Mouse (Mus musculus): Measurements from ENCODE around the gene Cyp2j8. TPM values are rescaled to one million over a fixed set of nuclear protein-coding genes. Genes with fewer than 3 reads are reported as not detected.
A peak's percentile ranks its signal among the peaks of the same experiment; 100 is the strongest.
"Not testable (repeated sequence)": the region's sequence is repeated elsewhere in the genome, so short reads cannot be mapped to it uniquely, and the experiment has no call there.

Cyp2j8 gene
- polyA plus RNA-seq (2015; fragmentation: Nextera tagmentation; extraction: Ambion mirVana) = not detected in 2 replicates

GRCm38 (mm10) chr4:96507286-96507685 is at the start of gene Cyp2j8:
Gene Cyp2j8, minus strand, starts transcription at chr4:96507386.
- H3K9me3 ChIP-seq (ENCODE audit: control insufficient read depth, low read length) = no peaks in the 10 kb centered on the region
- no peak within 1 kb of the TSS for H3K4me3 ChIP-seq (ENCODE audit: low read length)
- no peak within 1 kb of the TSS for H3K27ac ChIP-seq (ENCODE audit: low read length)
- no peak within 1 kb of the TSS for H3K9ac ChIP-seq (ENCODE audit: low read length)
- 63% methylated on average over 1 of the region's 1 CpGs for WGBS
- H3K36me3 ChIP-seq (ENCODE audit: control insufficient read depth, insufficient read depth, low read length) = no peaks in the 10 kb centered on the region
- no peaks in the 10 kb centered on the region for H3K4me1 ChIP-seq (replicated peaks; ENCODE audit: control insufficient read depth, insufficient read depth, low read length)
- no peak for ATAC-seq (ENCODE audit: low read depth)
- no peak within 1 kb of the TSS for H3K4me2 ChIP-seq (ENCODE audit: low read depth, low read length)
- H3K27me3 ChIP-seq (ENCODE audit: control insufficient read depth, insufficient read depth, low read depth, low read length) = no peaks in the 10 kb centered on the region

GRCm38 (mm10) chr4:96553133-96553819 is 46.1 kb upstream of the Cyp2j8 start, which contains the start of gene Cyp2j6:
Gene Cyp2j6, minus strand, starts transcription at chr4:96553661.
- no peaks in the 10 kb centered on the region for H3K9me3 ChIP-seq (ENCODE audit: control insufficient read depth, low read length)
- peak within 1 kb of the TSS; percentile 39 for H3K27ac ChIP-seq (ENCODE audit: low read length)
- ATAC-seq (ENCODE audit: low read depth) = peak; percentile 99
- under 1% methylated on average over 16 of the region's 16 CpGs for WGBS
- H3K27me3 ChIP-seq (ENCODE audit: control insufficient read depth, insufficient read depth, low read depth, low read length) = no peaks in the 10 kb centered on the region
- H3K4me3 ChIP-seq (ENCODE audit: low read length) = peak within 1 kb of the TSS; percentile 67
- 0 out of 2 replicates have a peak, but pooled peaks cover 2% of the 10 kb centered on the region for H3K4me1 ChIP-seq (replicated peaks; ENCODE audit: control insufficient read depth, insufficient read depth, low read length)
- H3K9ac ChIP-seq (ENCODE audit: low read length) = peak within 1 kb of the TSS; percentile 73
- H3K36me3 ChIP-seq (ENCODE audit: control insufficient read depth, insufficient read depth, low read length) = no peaks in the 10 kb centered on the region
- peak within 1 kb of the TSS; percentile 73 for H3K4me2 ChIP-seq (ENCODE audit: low read depth, low read length)

- no peaks in the 10 kb centered on the region for H3K36me3 ChIP-seq (ENCODE audit: control insufficient read depth, insufficient read depth, low read length)
- no peak overlapping the region for H3K9ac ChIP-seq (ENCODE audit: low read length)
- H3K4me2 ChIP-seq (ENCODE audit: low read depth, low read length) = no peak overlapping the region
- H3K4me3 ChIP-seq (ENCODE audit: low read length) = no peak overlapping the region
- no peaks in the 10 kb centered on the region for H3K27me3 ChIP-seq (ENCODE audit: control insufficient read depth, insufficient read depth, low read depth, low read length)
- 0 out of 2 replicates have a peak, but pooled peaks cover 2% of the 10 kb centered on the region for H3K4me1 ChIP-seq (replicated peaks; ENCODE audit: control insufficient read depth, insufficient read depth, low read length)
- ATAC-seq (ENCODE audit: low read depth) = no peak
- no peaks in the 10 kb centered on the region for H3K9me3 ChIP-seq (ENCODE audit: control insufficient read depth, low read length)
- 81% methylated on average over 3 of the region's 3 CpGs for WGBS
- no peak overlapping the region for H3K27ac ChIP-seq (ENCODE audit: low read length)
These were observed 44.4 kb upstream of the Cyp2j8 start for GRCm38 (mm10) chr4:96551619-96552018.

DNA sequence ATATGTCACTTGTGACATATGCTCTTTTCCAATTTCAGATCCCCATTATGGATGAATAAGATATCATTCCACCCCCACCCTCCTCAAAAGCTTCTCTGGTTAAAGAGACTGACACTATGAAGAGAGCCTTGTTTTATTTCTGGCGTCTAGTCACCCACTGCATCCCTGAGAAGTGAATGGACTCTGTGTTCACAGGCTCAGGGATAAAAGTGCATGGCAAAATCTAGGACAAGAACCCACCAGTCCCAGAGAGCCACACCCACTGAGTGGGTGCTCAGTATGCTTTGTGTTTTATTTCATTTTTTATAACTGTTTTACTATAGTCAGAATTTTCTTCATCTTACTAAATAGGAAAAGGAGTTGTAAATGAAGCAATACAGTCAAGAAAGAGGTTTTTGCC is 38.8 kb upstream of the Cyp2j8 start:
- ATAC-seq (ENCODE audit: low read depth) = no peak
- Histone ChIP-seq H3K4me1 (replicated peaks; ENCODE audit: control insufficient read depth, insufficient read depth, low read length) (no peaks in the 10 kb centered on the region), H3K36me3 (ENCODE audit: control insufficient read depth, insufficient read depth, low read length) (no peaks in the 10 kb centered on the region), H3K27me3 (ENCODE audit: control insufficient read depth, insufficient read depth, low read depth, low read length) (no peaks in the 10 kb centered on the region), H3K9me3 (ENCODE audit: control insufficient read depth, low read length) (no peaks in the 10 kb centered on the region), H3K27ac (ENCODE audit: low read length) (no peak overlapping the region), H3K9ac (ENCODE audit: low read length) (no peak overlapping the region), H3K4me3 (ENCODE audit: low read length) (no peak overlapping the region), H3K4me2 (ENCODE audit: low read depth, low read length) (no peak overlapping the region)
- 69% methylated on average over 1 of the region's 1 CpGs for WGBS

- 13% methylated on average over 1 of the region's 1 CpGs for WGBS
- H3K4me1 ChIP-seq (replicated peaks; ENCODE audit: control insufficient read depth, insufficient read depth, low read length) = no peaks in the 10 kb centered on the region
These were observed 18.6 kb upstream of the Cyp2j8 start for GRCm38 (mm10) chr4:96525772-96526171.

GRCm38 (mm10) chr4:96522256-96522655 is 15.1 kb upstream of the Cyp2j8 start:
- Histone ChIP-seq H3K4me2 (ENCODE audit: low read depth, low read length) (no peak overlapping the region), H3K4me3 (ENCODE audit: low read length) (no peak overlapping the region), H3K36me3 (ENCODE audit: control insufficient read depth, insufficient read depth, low read length) (no peaks in the 10 kb centered on the region), H3K9ac (ENCODE audit: low read length) (no peak overlapping the region), H3K27ac (ENCODE audit: low read length) (no peak overlapping the region), H3K27me3 (ENCODE audit: control insufficient read depth, insufficient read depth, low read depth, low read length) (no peaks in the 10 kb centered on the region), H3K9me3 (ENCODE audit: control insufficient read depth, low read length) (no peaks in the 10 kb centered on the region), H3K4me1 (replicated peaks; ENCODE audit: control insufficient read depth, insufficient read depth, low read length) (no peaks in the 10 kb centered on the region)
- no peak for ATAC-seq (ENCODE audit: low read depth)
- whole genome bisulfite sequencing = 57% methylated on average over 2 of the region's 2 CpGs

More at GRCm38 (mm10) chr4:96525772-96526171, 18.6 kb upstream of the Cyp2j8 start:
- Histone ChIP-seq H3K36me3 (ENCODE audit: control insufficient read depth, insufficient read depth, low read length) (no peaks in the 10 kb centered on the region), H3K27me3 (ENCODE audit: control insufficient read depth, insufficient read depth, low read depth, low read length) (no peaks in the 10 kb centered on the region), H3K27ac (ENCODE audit: low read length) (no peak overlapping the region), H3K9me3 (ENCODE audit: control insufficient read depth, low read length) (no peaks in the 10 kb centered on the region), H3K9ac (ENCODE audit: low read length) (no peak overlapping the region), H3K4me3 (ENCODE audit: low read length) (no peak overlapping the region), H3K4me2 (ENCODE audit: low read depth, low read length) (no peak overlapping the region)
- no peak for ATAC-seq (ENCODE audit: low read depth)

DNA sequence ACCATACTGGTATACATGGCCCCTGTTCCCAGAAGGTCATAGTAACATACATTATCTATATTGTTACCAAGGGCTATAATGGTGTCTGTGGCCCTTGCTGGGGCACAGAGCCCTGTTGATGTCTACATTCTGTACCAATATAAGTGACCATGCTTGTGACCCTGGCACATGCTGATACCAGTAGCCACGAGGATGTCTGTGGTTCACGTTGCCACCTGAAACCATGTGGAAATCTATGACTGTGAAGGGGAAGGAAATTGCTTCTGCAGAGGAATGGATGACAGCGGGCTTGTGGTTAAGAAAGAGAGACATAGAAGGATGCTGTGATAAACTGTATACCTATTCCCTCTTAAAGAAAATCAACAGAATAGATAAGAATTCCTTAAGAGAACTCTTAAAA is 2.9 kb upstream of the Cyp2j8 start:
- no peak overlapping the region for H3K4me3 ChIP-seq (ENCODE audit: low read length)
- no peak overlapping the region for H3K4me2 ChIP-seq (ENCODE audit: low read depth, low read length)
- no peak for ATAC-seq (ENCODE audit: low read depth)
- H3K4me1 ChIP-seq (replicated peaks; ENCODE audit: control insufficient read depth, insufficient read depth, low read length) = no peaks in the 10 kb centered on the region
- WGBS = 82% methylated on average over 3 of the region's 3 CpGs
- no peaks in the 10 kb centered on the region for H3K36me3 ChIP-seq (ENCODE audit: control insufficient read depth, insufficient read depth, low read length)
- no peak overlapping the region for H3K27ac ChIP-seq (ENCODE audit: low read length)
- no peak overlapping the region for H3K9ac ChIP-seq (ENCODE audit: low read length)
- no peaks in the 10 kb centered on the region for H3K27me3 ChIP-seq (ENCODE audit: control insufficient read depth, insufficient read depth, low read depth, low read length)
- no peaks in the 10 kb centered on the region for H3K9me3 ChIP-seq (ENCODE audit: control insufficient read depth, low read length)

DNA sequence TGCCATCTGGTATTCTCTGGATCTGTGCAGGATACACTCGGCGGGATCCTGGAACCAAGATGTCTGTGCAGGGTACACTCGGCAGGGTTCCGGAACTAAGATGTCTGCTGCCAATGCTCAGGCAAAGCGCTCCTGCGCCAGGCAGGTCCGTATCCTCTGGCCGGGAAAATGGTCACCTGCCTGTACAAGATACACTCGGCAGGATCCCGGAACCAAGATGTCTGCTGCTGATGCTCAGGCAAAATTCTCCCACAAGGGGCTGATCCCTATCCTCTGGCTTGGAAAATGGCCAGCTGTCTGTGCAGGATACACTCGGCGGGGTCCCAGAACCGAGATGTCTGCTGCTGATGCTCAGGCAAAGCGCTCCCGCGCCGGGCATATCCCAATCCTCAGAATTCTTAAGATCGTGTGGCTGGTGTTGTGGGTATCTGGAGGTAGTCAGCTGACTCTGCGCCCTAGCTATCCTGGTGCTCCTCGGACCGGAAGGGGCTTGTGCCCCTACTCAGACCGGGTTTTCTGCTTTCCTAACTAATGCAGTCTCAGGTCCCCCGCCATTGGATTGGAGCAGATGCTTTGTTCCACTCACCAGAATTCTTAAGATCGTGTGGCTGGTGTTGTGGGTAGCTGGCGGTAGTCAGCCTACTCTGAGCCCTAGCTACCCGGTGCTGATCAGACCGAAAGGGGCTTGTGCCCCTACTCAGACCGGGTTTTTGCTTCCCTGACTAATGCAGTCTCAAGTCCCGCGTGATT is 43.7 kb downstream of the Cyp2j8 start:
- WGBS = 76% methylated on average over 30 of the region's 30 CpGs
- H3K9me3 ChIP-seq (ENCODE audit: control insufficient read depth, low read length); ATAC-seq (ENCODE audit: low read depth); H3K4me2 ChIP-seq (ENCODE audit: low read depth, low read length); H3K4me1 ChIP-seq (replicated peaks; ENCODE audit: control insufficient read depth, insufficient read depth, low read length); H3K9ac ChIP-seq (ENCODE audit: low read length); H3K4me3 ChIP-seq (ENCODE audit: low read length); H3K27ac ChIP-seq (ENCODE audit: low read length); H3K27me3 ChIP-seq (ENCODE audit: control insufficient read depth, insufficient read depth, low read depth, low read length); H3K36me3 ChIP-seq (ENCODE audit: control insufficient read depth, insufficient read depth, low read length): not testable (repeated sequence)
